Mouse (Mus musculus) bone marrow macrophage, adult 2 months (primary cell): ENCODE results near the gene Rasgrp4.

ENCODE experiments used
- CTCF ChIP-seq: IDR thresholded peaks from 2 replicates; pipeline ENCODE4 v1.5.1; 2012; ENCODE audit warnings: low read depth, mild to moderate bottlenecking, low read length, moderate library complexity
- POLR2A ChIP-seq: IDR thresholded peaks from 2 replicates; pipeline ENCODE4 v1.6.1; 2012; ENCODE audit warnings: mild to moderate bottlenecking, low read depth, low read length, borderline replicate concordance

GRCm38 (mm10) chr7:29172390-29173016 lies 37.9 kb downstream of the Rasgrp4 start:
- TF ChIP-seq CTCF (no peak), POLR2A (no peak)
